Mouse (Mus musculus): ENCODE measurements around the gene Evx2. TPM values are rescaled to one million over a fixed set of nuclear protein-coding genes. Genes with fewer than 3 reads are reported as not detected.
A peak's percentile ranks its signal among the peaks of the same experiment; 100 is the strongest.

The Evx2 gene
- polyA plus RNA-seq, 1 experiment from 2014 or later: 0.58 TPM

DNA sequence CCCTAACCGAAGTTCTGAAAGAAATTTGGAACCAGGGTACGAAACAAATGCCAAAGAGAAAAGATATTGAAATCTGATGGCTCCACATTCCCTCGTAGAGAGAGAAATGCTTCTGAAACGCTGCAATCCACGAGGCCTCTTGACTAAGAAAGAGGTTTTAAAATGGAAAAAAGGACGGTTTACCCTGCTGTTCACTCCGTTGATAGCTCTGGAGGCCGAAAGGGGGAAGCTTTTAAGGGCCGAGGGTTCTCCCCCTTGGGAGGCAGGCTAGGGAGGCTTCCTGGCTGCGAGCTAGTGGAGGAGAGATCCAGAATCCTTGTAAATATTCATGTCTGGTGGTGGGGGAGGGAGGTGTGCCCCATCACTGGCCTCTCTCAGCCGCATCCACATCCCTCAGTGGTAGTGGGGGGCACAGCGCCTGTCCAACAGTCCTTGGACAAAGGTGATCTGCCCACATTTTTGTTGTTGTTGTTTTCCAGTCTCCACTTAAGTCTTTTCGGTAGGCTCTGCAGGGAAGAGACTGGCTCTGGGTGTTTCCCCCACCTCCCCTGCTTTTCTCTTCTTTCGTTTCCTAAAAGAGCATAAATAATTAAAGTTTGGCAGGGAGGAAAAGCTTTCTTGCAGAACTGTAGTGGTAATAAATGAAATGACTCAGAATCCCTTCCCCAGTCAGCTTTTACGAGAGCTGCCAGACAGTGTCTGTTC is 19.7 kb upstream of the Evx2 start, which contains the start of gene Hoxd11:
Gene Hoxd11, plus strand, starts transcription at position 667 of the 705 bp plus-strand sequence.
- WGBS: 2% methylated on average over 15 of the region's 15 CpGs
- ATAC-seq: no peak
- H3K27ac ChIP-seq (ENCODE audit: low read depth, low read length): no peak within 1 kb of the TSS
- H3K4me3 ChIP-seq (ENCODE audit: low read length): no peak within 1 kb of the TSS
- H3K9ac ChIP-seq (ENCODE audit: low read depth, low read length): no peak within 1 kb of the TSS
- peaks cover 12% of the 10 kb centered on the region; the same call in 1 of the 2 replicates for H3K4me1 ChIP-seq (ENCODE audit: control insufficient read depth, insufficient read depth, low read depth, low read length)
- H3K9me3 ChIP-seq (ENCODE audit: control insufficient read depth, low read length): no peaks in the 10 kb centered on the region; the same call in 1 of the 2 replicates
- no peak within 1 kb of the TSS for H3K4me2 ChIP-seq (ENCODE audit: low read length)
- peaks cover 80% of the 10 kb centered on the region for H3K27me3 ChIP-seq (replicated peaks; ENCODE audit: control insufficient read depth, insufficient read depth, low read length)
- no peaks in the 10 kb centered on the region for H3K36me3 ChIP-seq (ENCODE audit: control insufficient read depth, insufficient read depth, low read length)

DNA sequence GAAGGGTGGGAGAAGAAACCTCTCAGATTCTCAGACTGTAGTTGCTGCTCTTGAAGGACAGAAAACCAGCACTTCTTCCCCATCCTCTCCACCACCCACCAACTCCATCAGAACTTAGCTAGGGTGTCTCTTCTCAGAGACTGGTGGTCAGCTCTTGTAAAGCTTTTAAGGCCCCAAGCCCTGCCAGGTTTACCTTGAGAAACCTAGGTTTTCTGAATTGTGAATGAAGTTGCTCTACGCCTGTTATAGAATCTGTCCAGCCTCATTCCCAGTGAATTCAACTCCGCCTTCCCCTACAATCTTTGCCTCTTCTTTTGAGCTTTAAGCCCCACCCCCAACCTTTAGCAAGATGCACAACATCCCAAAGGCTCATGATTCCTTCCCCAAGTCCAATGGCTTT is 17.7 kb upstream of the Evx2 start:
- H3K4me1 ChIP-seq (ENCODE audit: control insufficient read depth, insufficient read depth, low read depth, low read length): peaks cover 6% of the 10 kb centered on the region
- no peak overlapping the region for H3K4me2 ChIP-seq (ENCODE audit: low read length)
- ATAC-seq: no peak
- H3K27me3 ChIP-seq (replicated peaks; ENCODE audit: control insufficient read depth, insufficient read depth, low read length): peaks cover 89% of the 10 kb centered on the region
- no peak overlapping the region for H3K27ac ChIP-seq (ENCODE audit: low read depth, low read length)
- H3K4me3 ChIP-seq (ENCODE audit: low read length): no peak overlapping the region
- no peaks in the 10 kb centered on the region for H3K9me3 ChIP-seq (ENCODE audit: control insufficient read depth, low read length)
- 13% methylated on average over 2 of the region's 2 CpGs for WGBS
- H3K36me3 ChIP-seq (ENCODE audit: control insufficient read depth, insufficient read depth, low read length): no peaks in the 10 kb centered on the region
- no peak overlapping the region for H3K9ac ChIP-seq (ENCODE audit: low read depth, low read length)

DNA sequence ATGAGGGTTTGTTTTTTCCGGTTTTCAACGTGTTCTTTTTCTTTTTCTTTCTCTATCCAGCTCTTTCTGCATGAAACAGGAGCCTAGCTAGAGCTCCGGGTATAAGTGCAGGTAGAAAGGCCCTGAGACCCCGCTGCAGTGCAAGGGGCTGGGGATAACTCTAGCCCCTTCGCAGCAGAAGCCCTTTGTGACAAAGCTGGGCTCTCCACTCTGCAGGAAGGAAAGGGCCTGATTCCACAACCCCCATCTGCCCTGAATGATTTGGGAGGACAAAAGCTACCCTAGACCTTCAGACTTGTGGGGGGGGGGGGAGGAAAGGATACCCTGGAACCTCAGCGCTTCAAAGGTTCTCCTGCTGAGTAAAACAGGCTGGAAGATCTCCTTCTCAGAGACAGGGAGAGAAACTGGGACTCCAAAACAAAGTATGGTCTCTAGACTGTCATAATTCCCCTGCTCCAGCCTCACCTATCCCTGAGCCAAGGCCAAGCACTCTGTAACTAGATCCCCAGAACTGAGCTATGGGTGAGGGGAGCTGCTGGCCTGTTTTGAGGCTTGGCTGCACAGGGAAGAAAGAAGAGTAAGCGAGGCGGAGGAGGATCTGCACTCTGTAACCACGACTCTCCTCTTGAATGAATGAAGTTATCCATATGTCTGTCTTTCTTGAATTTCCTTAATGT is 17.2 kb upstream of the Evx2 start:
- 4% methylated on average over 9 of the region's 9 CpGs for WGBS

DNA sequence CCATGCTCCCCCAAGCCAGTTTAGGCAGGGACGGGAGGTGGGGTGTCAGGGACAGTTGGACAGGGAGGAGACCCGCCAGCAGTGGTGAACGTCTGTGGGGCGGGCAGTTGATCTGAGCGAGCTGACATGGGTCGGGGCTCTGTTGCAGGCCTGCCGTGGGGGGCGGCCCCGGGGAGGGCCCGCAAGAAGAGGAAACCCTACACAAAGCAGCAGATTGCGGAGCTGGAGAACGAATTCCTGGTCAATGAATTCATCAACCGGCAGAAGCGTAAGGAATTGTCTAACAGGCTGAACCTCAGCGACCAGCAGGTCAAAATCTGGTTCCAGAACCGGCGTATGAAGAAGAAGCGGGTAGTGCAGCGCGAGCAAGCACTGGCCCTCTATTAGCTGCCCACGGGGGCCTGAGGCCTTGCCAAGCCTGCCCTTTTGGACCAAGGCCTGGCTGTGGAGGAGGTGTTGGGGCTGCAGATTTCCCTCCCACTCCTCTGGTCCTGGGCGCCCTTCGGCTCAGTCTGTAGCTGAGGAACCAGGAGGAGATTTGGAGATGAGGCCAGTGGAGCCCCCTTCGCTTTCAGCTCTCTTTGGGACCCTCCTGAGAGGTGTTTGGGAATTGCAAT is 16.4 kb upstream of the Evx2 start:
- 8% methylated on average over 24 of the region's 24 CpGs for WGBS
- peaks cover 87% of the 10 kb centered on the region for H3K27me3 ChIP-seq (replicated peaks; ENCODE audit: control insufficient read depth, insufficient read depth, low read length)
- no peak overlapping the region for H3K4me2 ChIP-seq (ENCODE audit: low read length)

More for the DNA sequence above, 17.2 kb upstream of the Evx2 start:
- Histone ChIP-seq H3K4me3 (ENCODE audit: low read length) (no peak overlapping the region), H3K27ac (ENCODE audit: low read depth, low read length) (no peak overlapping the region), H3K4me1 (ENCODE audit: control insufficient read depth, insufficient read depth, low read depth, low read length) (peaks cover 3% of the 10 kb centered on the region), H3K27me3 (replicated peaks; ENCODE audit: control insufficient read depth, insufficient read depth, low read length) (peaks cover 89% of the 10 kb centered on the region), H3K9ac (ENCODE audit: low read depth, low read length) (no peak overlapping the region), H3K4me2 (ENCODE audit: low read length) (no peak overlapping the region), H3K36me3 (ENCODE audit: control insufficient read depth, insufficient read depth, low read length) (no peaks in the 10 kb centered on the region), H3K9me3 (ENCODE audit: control insufficient read depth, low read length) (no peaks in the 10 kb centered on the region)
- ATAC-seq: no peak

DNA sequence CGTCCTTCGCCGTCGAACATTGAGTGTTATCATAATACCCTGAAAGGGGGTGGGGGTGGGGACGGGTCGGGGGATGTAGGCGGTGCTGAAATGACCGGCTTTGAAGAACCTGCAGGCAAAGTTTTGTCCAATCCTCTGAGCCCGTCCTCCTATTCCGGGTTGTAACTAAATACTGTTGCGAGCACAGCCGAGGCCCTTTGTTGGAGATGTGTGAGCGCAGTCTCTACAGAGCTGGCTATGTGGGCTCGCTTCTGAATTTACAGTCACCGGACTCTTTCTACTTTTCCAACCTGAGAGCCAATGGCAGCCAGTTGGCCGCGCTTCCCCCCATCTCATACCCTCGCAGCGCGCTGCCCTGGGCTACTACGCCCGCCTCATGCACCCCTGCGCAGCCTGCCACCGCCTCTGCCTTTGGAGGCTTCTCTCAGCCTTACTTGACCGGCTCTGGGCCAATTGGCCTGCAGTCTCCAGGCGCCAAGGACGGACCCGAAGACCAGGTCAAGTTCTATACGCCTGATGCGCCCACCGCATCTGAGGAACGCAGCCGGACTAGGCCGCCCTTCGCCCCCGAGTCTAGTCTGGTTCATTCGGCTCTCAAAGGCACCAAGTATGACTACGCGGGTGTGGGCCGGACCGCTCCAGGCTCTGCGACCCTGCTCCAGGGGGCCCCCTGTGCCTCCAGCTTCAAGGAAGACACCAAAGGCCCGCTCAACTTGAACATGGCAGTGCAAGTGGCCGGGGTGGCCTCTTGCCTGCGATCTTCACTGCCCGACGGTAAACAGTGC is 15.7 kb upstream of the Evx2 start, which contains the start of gene Hoxd12:
Gene Hoxd12, plus strand, starts transcription at position 133 of the 785 bp plus-strand sequence.
- Histone ChIP-seq H3K4me3 (ENCODE audit: low read length) (no peak within 1 kb of the TSS), H3K4me1 (ENCODE audit: control insufficient read depth, insufficient read depth, low read depth, low read length) (peaks cover 3% of the 10 kb centered on the region), H3K9me3 (ENCODE audit: control insufficient read depth, low read length) (no peaks in the 10 kb centered on the region), H3K9ac (ENCODE audit: low read depth, low read length) (no peak within 1 kb of the TSS), H3K27me3 (replicated peaks; ENCODE audit: control insufficient read depth, insufficient read depth, low read length) (peaks cover 84% of the 10 kb centered on the region), H3K4me2 (ENCODE audit: low read length) (no peak within 1 kb of the TSS), H3K27ac (ENCODE audit: low read depth, low read length) (no peak within 1 kb of the TSS), H3K36me3 (ENCODE audit: control insufficient read depth, insufficient read depth, low read length) (no peaks in the 10 kb centered on the region)
- 3% methylated on average over 47 of the region's 47 CpGs for WGBS
- no peak for ATAC-seq

More for the DNA sequence above, 16.4 kb upstream of the Evx2 start:
- no peaks in the 10 kb centered on the region for H3K9me3 ChIP-seq (ENCODE audit: control insufficient read depth, low read length)
- no peaks in the 10 kb centered on the region for H3K36me3 ChIP-seq (ENCODE audit: control insufficient read depth, insufficient read depth, low read length)
- H3K27ac ChIP-seq (ENCODE audit: low read depth, low read length): no peak overlapping the region
- no peak overlapping the region for H3K9ac ChIP-seq (ENCODE audit: low read depth, low read length)
- H3K4me3 ChIP-seq (ENCODE audit: low read length): no peak overlapping the region
- ATAC-seq: no peak
- peaks cover 3% of the 10 kb centered on the region for H3K4me1 ChIP-seq (ENCODE audit: control insufficient read depth, insufficient read depth, low read depth, low read length)

DNA sequence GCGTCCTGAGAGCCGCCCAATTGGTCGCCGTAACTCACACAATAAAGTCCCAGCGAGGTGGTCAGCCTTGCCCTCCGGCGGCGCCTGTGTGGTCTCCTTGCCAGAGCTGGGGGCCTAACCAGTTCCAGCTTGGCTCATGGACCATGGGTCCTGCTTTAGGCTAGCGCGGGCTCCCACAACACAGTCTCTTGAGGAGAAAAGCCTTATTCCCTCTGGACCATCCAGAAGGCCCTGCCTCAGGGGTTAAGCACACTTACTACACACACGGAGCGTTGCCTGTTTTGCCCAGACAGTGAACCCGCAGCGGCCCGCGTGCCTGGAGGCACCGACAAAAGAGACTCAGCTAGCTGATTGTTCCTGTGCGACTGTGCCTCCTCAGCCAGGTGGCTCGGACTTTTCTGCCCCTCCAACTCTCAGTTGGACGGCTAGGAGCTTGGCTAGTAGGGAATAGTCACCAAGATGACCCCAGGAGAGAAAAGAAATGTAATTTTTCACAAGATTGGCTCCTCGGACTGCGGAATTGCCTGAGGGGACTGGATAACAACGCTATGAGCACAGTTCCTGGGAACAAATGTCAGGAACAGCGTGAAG is 14.6 kb upstream of the Evx2 start:
- H3K9ac ChIP-seq (ENCODE audit: low read depth, low read length): no peak overlapping the region
- no peak overlapping the region for H3K27ac ChIP-seq (ENCODE audit: low read depth, low read length)
- H3K4me3 ChIP-seq (ENCODE audit: low read length): no peak overlapping the region
- no peaks in the 10 kb centered on the region for H3K36me3 ChIP-seq (ENCODE audit: control insufficient read depth, insufficient read depth, low read length)
- H3K4me2 ChIP-seq (ENCODE audit: low read length): no peak overlapping the region
- no peak for ATAC-seq
- H3K9me3 ChIP-seq (ENCODE audit: control insufficient read depth, low read length): no peaks in the 10 kb centered on the region
- peaks cover 77% of the 10 kb centered on the region for H3K27me3 ChIP-seq (replicated peaks; ENCODE audit: control insufficient read depth, insufficient read depth, low read length)
- WGBS: 1% methylated on average over 24 of the region's 24 CpGs
- peaks cover 3% of the 10 kb centered on the region for H3K4me1 ChIP-seq (ENCODE audit: control insufficient read depth, insufficient read depth, low read depth, low read length)

DNA sequence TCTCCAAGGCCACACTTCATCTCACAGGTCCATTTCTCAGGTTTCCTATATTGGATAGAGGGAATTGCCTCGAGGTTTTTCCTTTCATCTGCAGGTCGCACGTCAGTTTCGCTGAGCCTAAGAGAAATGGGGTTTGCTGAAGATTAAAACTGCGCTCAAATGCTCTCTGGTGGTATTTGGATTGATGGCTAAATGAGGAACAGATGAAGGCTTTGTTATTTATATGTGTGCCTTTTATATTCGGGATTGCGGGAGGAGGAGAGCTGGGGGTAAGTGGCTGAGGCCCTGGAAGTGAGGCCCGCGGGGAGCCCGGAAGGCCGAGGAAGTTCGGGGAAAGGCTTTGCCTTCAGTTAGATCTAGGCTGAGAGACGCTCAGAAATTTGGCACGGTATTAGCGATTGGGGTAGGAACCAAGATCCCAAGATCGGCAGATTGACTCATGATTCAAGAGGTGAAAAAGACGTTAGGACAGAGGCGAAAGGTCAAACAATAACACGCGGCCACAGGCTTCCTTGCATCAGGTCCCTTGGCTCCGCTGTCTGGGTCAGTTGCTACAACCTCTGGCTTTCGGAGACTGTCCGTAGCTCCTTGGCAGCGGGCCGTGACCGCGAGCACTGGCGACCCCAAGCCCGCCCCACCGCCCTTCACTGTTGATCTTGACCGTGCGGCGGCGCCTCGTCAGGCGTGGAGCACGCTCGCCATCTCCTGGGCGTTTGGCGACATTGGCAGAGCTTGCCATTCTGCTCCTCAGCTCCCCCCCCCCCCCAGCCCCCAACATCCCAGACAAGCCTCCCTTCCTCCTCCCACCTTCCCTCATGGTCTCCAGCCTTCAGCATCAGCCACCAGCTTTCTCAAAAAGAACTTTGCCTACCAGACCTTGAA is 13.4 kb upstream of the Evx2 start:
- peak; percentile 54 for ATAC-seq
- no peak overlapping the region for H3K9ac ChIP-seq (ENCODE audit: low read depth, low read length)
- peaks cover 9% of the 10 kb centered on the region for H3K4me1 ChIP-seq (ENCODE audit: control insufficient read depth, insufficient read depth, low read depth, low read length)
- WGBS: 2% methylated on average over 39 of the region's 40 CpGs
- H3K27ac ChIP-seq (ENCODE audit: low read depth, low read length): no peak overlapping the region
- no peaks in the 10 kb centered on the region for H3K9me3 ChIP-seq (ENCODE audit: control insufficient read depth, low read length)
- H3K4me2 ChIP-seq (ENCODE audit: low read length): peak overlapping the region; percentile 53
- H3K27me3 ChIP-seq (replicated peaks; ENCODE audit: control insufficient read depth, insufficient read depth, low read length): peaks cover 79% of the 10 kb centered on the region
- H3K4me3 ChIP-seq (ENCODE audit: low read length): peak overlapping the region; percentile 25
- no peaks in the 10 kb centered on the region for H3K36me3 ChIP-seq (ENCODE audit: control insufficient read depth, insufficient read depth, low read length)

GRCm38 (mm10) chr2:74671847-74672246 is 12.5 kb upstream of the Evx2 start:
- Histone ChIP-seq H3K36me3 (ENCODE audit: control insufficient read depth, insufficient read depth, low read length) (no peaks in the 10 kb centered on the region), H3K9me3 (ENCODE audit: control insufficient read depth, low read length) (no peaks in the 10 kb centered on the region), H3K27me3 (replicated peaks; ENCODE audit: control insufficient read depth, insufficient read depth, low read length) (peaks cover 76% of the 10 kb centered on the region), H3K27ac (ENCODE audit: low read depth, low read length) (no peak overlapping the region), H3K9ac (ENCODE audit: low read depth, low read length) (no peak overlapping the region), H3K4me1 (ENCODE audit: control insufficient read depth, insufficient read depth, low read depth, low read length) (peaks cover 9% of the 10 kb centered on the region), H3K4me3 (ENCODE audit: low read length) (no peak overlapping the region), H3K4me2 (ENCODE audit: low read length) (no peak overlapping the region)
- 6% methylated on average over 5 of the region's 5 CpGs for WGBS
- no peak for ATAC-seq

Data from hindbrain, embryonic 16.5 days (tissue).